In the genomic region with DNA sequence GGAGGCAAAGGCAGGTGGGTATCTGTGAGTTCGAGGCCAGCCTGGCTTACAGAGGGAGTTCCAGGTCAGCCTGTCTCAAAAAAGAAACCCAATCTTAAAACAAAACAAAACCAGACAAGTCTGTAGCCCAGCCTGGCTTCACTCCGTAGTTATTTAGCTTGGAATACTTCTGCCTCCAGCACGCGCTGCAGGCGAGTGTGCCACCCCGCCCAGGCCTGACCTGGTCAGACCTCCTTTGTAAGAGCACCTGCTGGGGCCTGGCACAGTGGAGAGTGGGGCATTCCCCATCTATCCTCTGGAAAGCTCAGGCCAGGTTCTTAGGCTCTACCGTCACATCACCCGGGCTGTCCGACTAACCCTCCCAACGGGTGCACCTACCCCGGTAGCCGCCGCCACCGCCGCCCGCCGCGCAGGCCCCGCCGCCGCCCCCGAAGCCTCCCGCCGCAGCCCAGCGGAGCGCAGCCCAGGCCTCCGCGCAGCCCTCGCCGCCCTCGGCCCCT, we compare ENCODE assay signal across 9 mouse cellular contexts. TPM values are rescaled to one million over a fixed set of nuclear protein-coding genes. Genes with fewer than 3 reads are reported as not detected.
DNase-seq lines count a peak whose midpoint lies in the region; ATAC-seq and TF ChIP-seq lines count a peak whose summit lies in the region.
"Had no signal": no experiment of that assay in that cellular context is flagged by ENCODE, and none has a peak within 500 bp of the region (broad histone marks: within the 10 kb centered on the region; RNA-seq: fewer than 3 reads in every experiment).

No protein-coding gene starts in this region.

- H3K4me1 ChIP-seq in lung, embryonic 14.5 days (ENCODE audit: insufficient read depth), result no peaks in the 10 kb centered on the region
- peaks cover 8% of the 10 kb centered on the region; the same call in 1 of the 2 replicates for H3K4me1 ChIP-seq in liver, embryonic 16.5 days (ENCODE audit: control insufficient read depth, low read depth, low read length)

- 2% methylated on average over 27 of the region's 31 CpGs for WGBS in lung, embryonic 14.5 days
- 5% methylated on average over 29 of the region's 31 CpGs for WGBS in liver, embryonic 16.5 days (ENCODE audit: insufficient replicate concordance)

- peak overlapping the region; percentile 98 for H3K4me2 ChIP-seq in lung, embryonic 14.5 days
- peak overlapping the region; percentile 77 for H3K4me2 ChIP-seq in liver, embryonic 16.5 days (ENCODE audit: low read depth, low read length)

- peak overlapping the region; percentile 46 for H3K9ac ChIP-seq in lung, embryonic 14.5 days
- no peak overlapping the region for H3K9ac ChIP-seq in liver, embryonic 16.5 days (ENCODE audit: low read depth, low read length)

- H3K4me3 ChIP-seq in lung, embryonic 14.5 days (ENCODE audit: low read depth, low read length), result peak overlapping the region; percentile 59
- H3K4me3 ChIP-seq in liver, embryonic 16.5 days (ENCODE audit: low read depth, low read length), result peak overlapping the region; percentile 61

- peak; percentile 10 for DNase-seq in lung, embryonic 14.5 days
- DNase-seq in lung, postnatal 25 days (ENCODE audit: low spot score), result no peak
- DNase-seq in cerebellum, adult 8-10 months, result peak; percentile 35
- DNase-seq in right cerebral cortex, adult 2 months (ENCODE audit: low spot score in 2 of 2), result no peak
- no peak for DNase-seq in left cerebral cortex, adult 8-10 months (ENCODE audit: low spot score in 2 of 2)

- no peak for ATAC-seq in lung, embryonic 14.5 days (ENCODE audit: insufficient read depth)
- peak; percentile 35 for ATAC-seq in granulocyte monocyte progenitor cell, adult 5-6 weeks (replicated peaks; ENCODE audit: poor library complexity, severe bottlenecking)
- ATAC-seq in liver, embryonic 16.5 days (ENCODE audit: low read depth), result 0 out of 2 replicates have a peak, but pooled peaks have one; percentile 27
- ATAC-seq in monocyte, adult 5-6 weeks (replicated peaks; ENCODE audit: insufficient number of reproducible peaks, low FRiP score, low TSS enrichment, poor library complexity, severe bottlenecking), result no peak

- TF ChIP-seq CTCF in lung, embryonic 14.5 days (IDR thresholded peaks at IDR 0.05; ENCODE audit: low read depth), result no peak

- H3K27ac ChIP-seq in lung, embryonic 14.5 days (ENCODE audit: low read depth), result no peak overlapping the region
- no peak overlapping the region for H3K27ac ChIP-seq in liver, embryonic 16.5 days (ENCODE audit: low read length)

- no peaks in the 10 kb centered on the region for H3K36me3 ChIP-seq in lung, embryonic 14.5 days (ENCODE audit: insufficient read depth)
- H3K36me3 ChIP-seq in liver, embryonic 16.5 days (ENCODE audit: control insufficient read depth, insufficient read depth), result no peaks in the 10 kb centered on the region

- H3K9me3 ChIP-seq in lung, embryonic 14.5 days (ENCODE audit: low read depth, low read length), result no peaks in the 10 kb centered on the region
- no peaks in the 10 kb centered on the region for H3K9me3 ChIP-seq in liver, embryonic 16.5 days (replicated peaks; ENCODE audit: control insufficient read depth, low read length)

- H3K27me3 ChIP-seq in lung, embryonic 14.5 days (ENCODE audit: insufficient read depth, low read length), result peaks cover 47% of the 10 kb centered on the region
- H3K27me3 ChIP-seq in liver, embryonic 16.5 days (ENCODE audit: control insufficient read depth, insufficient read depth, low read depth, low read length), result peaks cover 70% of the 10 kb centered on the region

RNA-seq across cellular contexts. Expression of a gene that starts 2.6 kb away (rescaled TPM):
- 0.66 and 0.83 TPM in 2 replicates for polyA plus RNA-seq in lung, embryonic 14.5 days (2014; fragmentation: Nextera tagmentation; extraction: Ambion mirVana)
- not detected in 2 replicates for total RNA-seq in granulocyte monocyte progenitor cell, adult 5-6 weeks (2014; fragmentation: Nextera tagmentation)
- total RNA-seq in granulocyte monocyte progenitor cell, adult 5-6 weeks (2017), result not detected in 2 replicates
- 0.05 and 0.06 TPM in 2 replicates for polyA plus RNA-seq in liver, embryonic 16.5 days (2015; fragmentation: Nextera tagmentation; extraction: Ambion mirVana)
- total RNA-seq in monocyte, adult 5-6 weeks (2017), result 0.21 to 0.87 TPM in 2 of 3 replicates, not detected in the other
- total RNA-seq in left cerebral cortex, adult 8-10 months (2022), result 10 to 100 TPM; 19.7 to 23.2 (median 20.4) TPM
- total RNA-seq: common myeloid progenitor, adult 5-6 weeks had no signal

RNA-seq across cellular contexts. Expression of a gene that starts 15.5 kb away (rescaled TPM):
- 1.3 TPM in 2 replicates for polyA plus RNA-seq in lung, embryonic 14.5 days (2014; fragmentation: Nextera tagmentation; extraction: Ambion mirVana)
- 0.47 TPM in 1 of 2 replicates, not detected in the other for total RNA-seq in granulocyte monocyte progenitor cell, adult 5-6 weeks (2014; fragmentation: Nextera tagmentation)
- total RNA-seq in granulocyte monocyte progenitor cell, adult 5-6 weeks (2017), result 0.57 TPM in 1 of 2 replicates, not detected in the other
- 2.8 and 3.4 TPM in 2 replicates for polyA plus RNA-seq in liver, embryonic 16.5 days (2015; fragmentation: Nextera tagmentation; extraction: Ambion mirVana)
- total RNA-seq in monocyte, adult 5-6 weeks (2017), result 0.32 TPM in 1 of 3 replicates, not detected in the others
- total RNA-seq in left cerebral cortex, adult 8-10 months (2022), result 100 to 1,000 TPM; 160 to 178 (median 177) TPM

RNA-seq across cellular contexts. Expression of a gene that starts 29.7 kb away (rescaled TPM):
- 30.7 and 34.2 TPM in 2 replicates for polyA plus RNA-seq in lung, embryonic 14.5 days (2014; fragmentation: Nextera tagmentation; extraction: Ambion mirVana)
- 15.8 and 16.1 TPM in 2 replicates for total RNA-seq in granulocyte monocyte progenitor cell, adult 5-6 weeks (2014; fragmentation: Nextera tagmentation)
- total RNA-seq in granulocyte monocyte progenitor cell, adult 5-6 weeks (2017), result 10.7 and 11.7 TPM in 2 replicates
- polyA plus RNA-seq in liver, embryonic 16.5 days (2015; fragmentation: Nextera tagmentation; extraction: Ambion mirVana), result 7.4 and 9.1 TPM in 2 replicates
- 5.3 to 13.1 TPM (median 8.3 TPM) in 3 replicates for total RNA-seq in monocyte, adult 5-6 weeks (2017)
- total RNA-seq in left cerebral cortex, adult 8-10 months (2022), result 10 to 100 TPM; 18.8 to 21.2 (median 20.4) TPM

RNA-seq across cellular contexts. Expression of a gene that starts 39.9 kb away (rescaled TPM):
- 19.0 and 21.9 TPM in 2 replicates for polyA plus RNA-seq in lung, embryonic 14.5 days (2014; fragmentation: Nextera tagmentation; extraction: Ambion mirVana)
- total RNA-seq in granulocyte monocyte progenitor cell, adult 5-6 weeks (2014; fragmentation: Nextera tagmentation), result 0.15 TPM in 1 of 2 replicates, not detected in the other
- total RNA-seq in granulocyte monocyte progenitor cell, adult 5-6 weeks (2017), result not detected in 2 replicates
- polyA plus RNA-seq in liver, embryonic 16.5 days (2015; fragmentation: Nextera tagmentation; extraction: Ambion mirVana), result 0.75 and 1.1 TPM in 2 replicates
- 0.67 to 1.9 TPM in 2 of 3 replicates, not detected in the other for total RNA-seq in monocyte, adult 5-6 weeks (2017)
- 100 to 1,000 TPM; 180 to 223 (median 191) TPM for total RNA-seq in left cerebral cortex, adult 8-10 months (2022)

Comparison
In these comparisons a context has a peak if more than half of its experiments do, and no peak if none do; other contexts are left out.
1. DNase-seq: peak in lung, embryonic 14.5 days (single experiment) and cerebellum, adult 8-10 months (single experiment); none in lung, postnatal 25 days (single experiment), right cerebral cortex, adult 2 months (0 of 2) and left cerebral cortex, adult 8-10 months (0 of 2).
2. ATAC-seq: peak in granulocyte monocyte progenitor cell, adult 5-6 weeks (single experiment) and liver, embryonic 16.5 days (single experiment); none in lung, embryonic 14.5 days (single experiment) and monocyte, adult 5-6 weeks (single experiment).
3. RNA of a gene that starts 2.6 kb away (total RNA-seq): 19.7 to 23.2 TPM in left cerebral cortex, adult 8-10 months; not detected in granulocyte monocyte progenitor cell, adult 5-6 weeks and 0.21 to 0.87 TPM in monocyte, adult 5-6 weeks; every median in the first group is over 10 times any median in the second.
4. RNA of a gene that starts 15.5 kb away (total RNA-seq): 160 to 178 TPM in left cerebral cortex, adult 8-10 months; 0.47 to 0.57 TPM in granulocyte monocyte progenitor cell, adult 5-6 weeks and 0.32 TPM in monocyte, adult 5-6 weeks; every median in the first group is over 100 times any median in the second.